Mouse (Mus musculus) megakaryocyte, embryonic 14.5 days (primary cell): ENCODE measurements around the gene Ptcd1.

ENCODE experiments used
- FLI1 ChIP-seq: IDR thresholded peaks from 2 replicates; pipeline ENCODE4 v1.6.1; 2012; ENCODE audit warnings: low read length, inconsistent platforms, mixed read lengths
- GATA1 ChIP-seq: IDR thresholded peaks from 3 replicates; pipeline ENCODE4 v1.6.1; 2012; ENCODE audit warnings: mixed read lengths, low read length, inconsistent platforms, borderline replicate concordance

DNA sequence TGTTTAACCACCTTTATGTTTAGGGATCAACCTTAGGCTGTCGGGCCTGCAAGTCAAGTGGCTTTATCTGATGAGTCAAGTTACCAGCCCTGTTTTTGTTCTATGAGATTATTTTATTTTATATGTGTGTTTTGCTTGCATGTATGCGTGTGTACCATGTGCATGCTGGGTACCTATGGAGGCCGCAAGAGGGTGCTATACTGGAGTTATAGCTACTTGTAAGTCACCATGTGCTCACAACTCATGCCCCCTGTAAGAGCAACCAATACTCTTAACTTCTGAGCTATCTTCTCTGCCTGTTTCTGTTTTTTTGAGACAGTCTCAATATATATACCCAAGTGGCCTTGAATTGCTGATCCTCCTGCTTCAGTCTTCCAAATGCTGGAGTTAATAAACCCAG lies 46.6 kb upstream of the Ptcd1 start:
- TF ChIP-seq GATA1 (no peak), FLI1 (no peak)
